Mouse (Mus musculus): ENCODE measurements around the gene Atp6v0a2. TPM values are rescaled to one million over a fixed set of nuclear protein-coding genes. Genes with fewer than 3 reads are reported as not detected.

Gene Atp6v0a2
- polyA plus RNA-seq, 1 experiment from 2014 or later = 38.5 TPM

GRCm38 (mm10) chr5:124751656-124752055, 123.3 kb downstream of the Atp6v0a2 start:
- H3K27me3 ChIP-seq = no peaks in the 10 kb centered on the region
- H3K9ac ChIP-seq = no peak overlapping the region
- no peak for ATAC-seq (ENCODE audit: low read depth)
- H3K4me2 ChIP-seq = no peak overlapping the region
- H3K9me3 ChIP-seq = no peaks in the 10 kb centered on the region
- no peak overlapping the region for H3K4me3 ChIP-seq
- 77% methylated on average over 9 of the region's 9 CpGs for WGBS
- H3K4me1 ChIP-seq (replicated peaks) = no peaks in the 10 kb centered on the region
- no peaks in the 10 kb centered on the region for H3K36me3 ChIP-seq
- no peak overlapping the region for H3K27ac ChIP-seq (replicated peaks)

GRCm38 (mm10) chr5:124761011-124761410, 132.6 kb downstream of the Atp6v0a2 start:
- H3K27ac ChIP-seq (replicated peaks) = no peak overlapping the region
- H3K4me1 ChIP-seq (replicated peaks) = no peaks in the 10 kb centered on the region
- 63% methylated on average over 18 of the region's 18 CpGs for WGBS
- no peaks in the 10 kb centered on the region for H3K36me3 ChIP-seq
- H3K9me3 ChIP-seq = no peaks in the 10 kb centered on the region; the same call in 1 of the 2 replicates
- H3K9ac ChIP-seq = no peak overlapping the region
- H3K4me2 ChIP-seq = no peak overlapping the region
- H3K4me3 ChIP-seq = no peak overlapping the region
- no peaks in the 10 kb centered on the region for H3K27me3 ChIP-seq
- no peak for ATAC-seq (ENCODE audit: low read depth)

- no peak for ATAC-seq (ENCODE audit: low read depth)
- Histone ChIP-seq H3K27ac (replicated peaks) (no peak overlapping the region), H3K4me3 (no peak overlapping the region), H3K36me3 (no peaks in the 10 kb centered on the region), H3K4me2 (no peak overlapping the region), H3K9me3 (no peaks in the 10 kb centered on the region; the same call in 1 of the 2 replicates), H3K27me3 (no peaks in the 10 kb centered on the region), H3K9ac (no peak overlapping the region), H3K4me1 (replicated peaks) (no peaks in the 10 kb centered on the region)
- WGBS = 91% methylated on average over 1 of the region's 1 CpGs
Observed at GRCm38 (mm10) chr5:124761787-124762186, 133.4 kb downstream of the Atp6v0a2 start.

Other genes with a start within 250 kb of the Atp6v0a2 start
- gene Sbno1, start 202.6 kb upstream of the Atp6v0a2 start, polyA plus RNA-seq (2015; fragmentation: Nextera tagmentation; extraction: Ambion mirVana) = 106 and 107 TPM in 2 replicates
- 34.0 and 37.8 TPM in 2 replicates for gene Kmt5a, start 188.6 kb upstream of the Atp6v0a2 start, polyA plus RNA-seq (2015; fragmentation: Nextera tagmentation; extraction: Ambion mirVana)
- 19.9 and 20.7 TPM in 2 replicates for gene Rilpl2, start 150.2 kb upstream of the Atp6v0a2 start, polyA plus RNA-seq (2015; fragmentation: Nextera tagmentation; extraction: Ambion mirVana)
- 26.4 and 27.8 TPM in 2 replicates for gene Snrnp35, start 145.4 kb upstream of the Atp6v0a2 start, polyA plus RNA-seq (2015; fragmentation: Nextera tagmentation; extraction: Ambion mirVana)
- 14.4 and 16.3 TPM in 2 replicates for gene Rilpl1, start 97.2 kb upstream of the Atp6v0a2 start, polyA plus RNA-seq (2015; fragmentation: Nextera tagmentation; extraction: Ambion mirVana)
- 359 and 384 TPM in 2 replicates for gene Tmed2, start 87.9 kb upstream of the Atp6v0a2 start, polyA plus RNA-seq (2015; fragmentation: Nextera tagmentation; extraction: Ambion mirVana)
- 24.3 and 24.6 TPM in 2 replicates for gene Ddx55, start 75.7 kb upstream of the Atp6v0a2 start, polyA plus RNA-seq (2015; fragmentation: Nextera tagmentation; extraction: Ambion mirVana)
- 67.6 and 82.6 TPM in 2 replicates for gene Eif2b1, start 49.4 kb upstream of the Atp6v0a2 start, polyA plus RNA-seq (2015; fragmentation: Nextera tagmentation; extraction: Ambion mirVana)
- 40.4 and 48.5 TPM in 2 replicates for gene Gtf2h3, start 49.4 kb upstream of the Atp6v0a2 start, polyA plus RNA-seq (2015; fragmentation: Nextera tagmentation; extraction: Ambion mirVana)
- gene Dnah10, start 96.5 kb downstream of the Atp6v0a2 start, polyA plus RNA-seq (2015; fragmentation: Nextera tagmentation; extraction: Ambion mirVana) = 0.10 and 0.29 TPM in 2 replicates
- gene Ccdc92, start 233.8 kb downstream of the Atp6v0a2 start, polyA plus RNA-seq (2015; fragmentation: Nextera tagmentation; extraction: Ambion mirVana) = 58.1 and 62.2 TPM in 2 replicates
- 147 and 150 TPM in 2 replicates for gene Zfp664, start 234.1 kb downstream of the Atp6v0a2 start, polyA plus RNA-seq (2015; fragmentation: Nextera tagmentation; extraction: Ambion mirVana)

Data from neural tube, embryonic 13.5 days (tissue).